Mouse (Mus musculus) induced T-regulatory cell, adult 2 months (primary cell): Measurements from ENCODE around the gene Tcp11l1.

ENCODE experiments used
- DNase-seq: peaks from one replicate; pipeline ENCODE4 v3.0.0-alpha.2; 2012; ENCODE audit warnings: low read depth

Gene Tcp11l1

DNA sequence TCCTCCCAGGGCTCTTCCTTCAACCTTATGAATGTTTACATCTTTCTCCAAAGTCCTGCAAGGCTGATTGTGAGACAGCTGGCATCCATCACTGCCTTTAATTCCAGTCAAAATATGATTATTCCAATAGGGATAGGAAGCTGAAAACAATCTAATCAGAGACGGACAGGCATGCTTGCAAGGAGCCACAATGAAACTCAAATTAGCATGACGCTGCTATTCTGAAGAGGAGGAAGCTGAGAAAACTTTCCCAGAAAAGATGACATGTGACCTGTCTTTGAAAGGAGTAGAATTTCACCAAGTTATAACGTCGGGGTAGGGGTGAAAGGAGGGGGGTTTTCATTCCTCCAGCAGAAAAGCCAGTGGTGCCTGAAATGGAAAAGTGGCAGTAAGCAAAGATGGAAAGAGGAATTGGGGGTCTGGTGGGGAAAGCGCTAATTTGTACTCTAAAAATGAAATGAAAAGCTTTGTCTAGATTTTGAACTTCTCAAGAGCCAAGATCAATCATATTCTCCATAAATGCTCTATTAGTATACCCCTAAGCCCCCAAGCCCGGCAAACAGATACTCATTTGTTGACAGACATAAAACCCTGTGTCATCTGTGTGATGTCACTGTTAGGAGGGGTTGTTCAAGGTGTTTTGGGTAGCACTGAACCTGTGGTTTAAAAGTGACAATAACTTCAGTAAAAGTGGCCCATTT is 1.1 kb downstream of the Tcp11l1 start:
- no peak for DNase-seq

DNA sequence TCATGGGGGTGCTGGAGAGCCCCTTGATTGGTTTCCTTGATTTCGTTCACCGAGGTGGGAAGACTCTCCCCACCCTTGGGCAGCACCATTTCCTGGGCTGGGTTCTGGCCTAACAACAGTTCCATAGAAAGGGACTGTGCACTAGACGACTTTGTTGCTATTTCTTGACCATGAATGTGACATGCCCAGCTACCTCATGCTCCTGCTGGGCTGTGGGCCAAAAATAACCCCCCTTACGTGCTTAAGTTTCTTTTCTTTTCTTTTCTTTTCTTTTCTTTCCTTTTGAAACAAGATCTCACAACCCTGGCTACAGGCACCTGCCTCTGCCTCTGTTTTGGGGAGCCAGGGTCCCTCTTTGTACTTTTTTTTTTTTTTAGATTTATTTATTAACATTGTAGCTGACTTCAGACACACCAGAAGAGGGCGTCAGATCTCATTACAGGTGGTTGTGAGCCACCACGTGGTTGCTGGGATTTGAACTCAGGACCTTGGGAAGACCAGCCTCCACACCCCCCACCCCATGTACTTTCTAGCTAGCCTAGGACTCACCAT is 2.1 kb downstream of the Tcp11l1 start:
- no peak for DNase-seq

DNA sequence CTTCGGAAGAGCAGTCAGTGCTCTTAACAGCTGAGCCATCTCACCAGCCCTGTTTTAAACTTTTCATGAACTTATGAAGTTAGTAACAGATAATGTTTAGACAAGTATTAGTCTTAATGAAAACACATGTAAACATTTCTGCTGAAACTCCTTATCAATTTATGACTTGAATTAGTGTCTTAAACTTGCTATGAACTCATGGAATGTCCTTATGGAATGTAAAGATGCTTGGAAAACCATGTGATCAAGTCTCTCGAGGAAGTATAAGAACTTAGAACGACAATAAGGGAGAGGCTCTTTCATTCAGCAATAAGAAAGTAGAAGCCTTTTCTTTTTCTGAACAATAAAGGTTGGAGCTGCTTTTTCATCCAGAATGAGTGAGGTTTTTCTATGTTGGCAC is 7.6 kb downstream of the Tcp11l1 start:
- DNase-seq, result no peak

DNA sequence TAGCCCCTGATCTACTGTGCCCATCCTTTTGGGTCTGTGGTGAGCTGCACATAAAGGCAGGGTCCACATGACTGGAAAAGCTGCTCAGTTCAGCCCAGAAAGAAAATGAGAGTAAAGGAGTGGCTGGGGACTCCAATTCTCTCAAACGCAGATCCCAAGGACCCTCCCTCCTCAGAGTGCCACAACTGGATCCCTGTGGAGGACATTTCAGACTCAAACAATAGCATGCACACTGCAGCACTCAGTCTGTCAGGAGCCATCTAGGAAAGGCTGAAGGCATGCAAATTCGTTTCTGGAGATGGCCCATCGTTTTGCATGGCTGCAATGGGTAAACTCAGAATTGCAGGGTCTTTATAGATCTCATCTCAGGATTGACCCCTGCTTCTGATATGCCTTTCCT is 8.8 kb downstream of the Tcp11l1 start:
- DNase-seq, result no peak

DNA sequence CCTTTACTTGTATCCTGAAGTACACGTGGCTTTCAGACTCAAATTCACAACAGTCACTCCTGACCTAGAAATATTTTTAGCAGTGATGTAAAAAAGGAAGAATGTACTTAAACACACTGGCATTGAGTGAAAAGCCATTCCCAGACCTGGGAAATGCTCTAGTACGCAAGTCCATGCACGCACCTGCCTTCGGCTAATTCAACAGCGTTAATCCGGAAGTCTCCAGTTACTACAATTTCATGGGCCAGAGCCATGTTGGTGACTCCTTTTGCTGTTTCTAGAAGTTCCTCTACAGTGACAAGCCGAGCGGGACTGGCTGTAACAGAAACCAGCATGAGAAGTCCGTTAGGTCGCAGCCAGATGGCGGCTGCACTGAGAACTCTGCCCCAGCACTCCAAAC is 12.3 kb downstream of the Tcp11l1 start:
- no peak for DNase-seq

DNA sequence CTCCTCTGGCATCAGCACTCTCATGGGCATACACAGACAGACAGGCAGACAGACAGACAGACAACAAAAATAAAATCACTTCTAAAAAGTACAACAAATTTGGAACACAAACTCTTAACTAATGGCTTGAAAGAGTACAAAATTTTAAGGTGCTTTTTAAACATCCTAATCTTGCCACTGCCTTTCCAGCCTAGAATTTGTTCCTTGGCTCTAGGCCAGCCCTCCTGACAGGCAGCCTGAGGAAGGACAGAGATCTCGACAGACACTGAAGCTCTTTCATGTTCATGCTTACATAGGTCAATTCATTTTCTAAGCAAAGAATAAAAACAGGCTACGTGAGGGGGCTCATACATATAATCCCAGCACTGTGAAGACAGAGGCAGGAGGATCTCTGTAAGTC is 19.4 kb downstream of the Tcp11l1 start:
- no peak for DNase-seq

DNA sequence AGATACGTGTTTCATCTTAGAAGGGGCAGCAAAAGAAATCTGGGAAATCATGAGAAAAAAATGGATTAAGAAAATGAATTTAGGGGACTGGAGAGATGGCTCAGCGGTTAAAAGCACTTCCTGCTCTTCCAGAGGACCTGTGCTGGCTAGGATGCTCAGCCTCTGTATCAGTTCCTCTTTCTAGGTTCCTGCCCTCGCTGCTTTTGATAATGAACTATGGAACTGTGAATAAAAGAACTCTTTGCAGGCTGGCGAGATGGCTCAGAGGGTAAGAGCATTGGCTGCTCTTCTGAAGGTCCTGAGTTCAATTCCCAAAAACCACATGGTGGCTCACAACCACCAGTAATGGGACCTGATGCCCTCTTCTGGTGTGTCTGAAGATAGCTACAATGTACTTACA is 21.2 kb downstream of the Tcp11l1 start:
- no peak for DNase-seq

DNA sequence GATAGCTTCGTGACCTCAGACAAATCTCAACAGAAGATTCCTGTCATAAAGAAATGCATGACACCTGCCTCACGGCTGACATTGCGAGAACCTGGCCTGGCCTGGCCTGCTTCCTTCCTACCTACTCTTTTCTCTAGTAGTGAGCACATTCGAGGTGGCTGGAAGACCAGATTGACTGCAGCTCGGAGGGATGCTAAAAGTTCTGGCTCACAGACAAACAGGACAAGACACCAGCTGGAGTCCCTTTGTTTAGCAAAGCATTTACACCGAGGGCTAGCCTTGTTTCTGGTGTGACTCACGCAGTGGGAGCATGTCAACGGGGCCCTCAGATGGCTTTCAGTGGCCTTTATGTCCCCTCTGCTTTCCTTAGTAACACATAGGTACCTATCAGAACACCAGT is 23.2 kb downstream of the Tcp11l1 start:
- no peak for DNase-seq

DNA sequence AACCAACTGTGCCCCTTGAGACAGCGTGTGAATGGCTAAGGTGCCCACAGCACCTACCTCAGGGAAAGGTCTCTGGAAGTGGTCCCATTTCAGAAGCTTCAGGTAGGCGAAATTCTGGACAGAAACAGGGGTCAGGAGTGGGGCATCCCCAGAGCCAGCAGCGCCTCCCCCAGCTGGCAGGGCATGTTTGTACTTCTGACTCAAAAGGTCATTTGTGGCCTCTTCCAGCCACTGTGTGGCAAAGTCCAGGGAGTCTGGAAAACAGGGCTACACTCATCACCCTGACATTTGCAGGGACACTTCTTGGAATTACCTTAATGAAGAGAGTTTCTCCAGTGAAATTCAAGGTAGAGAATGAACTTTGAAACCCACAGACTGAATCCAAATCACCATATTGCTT is 23.6 kb downstream of the Tcp11l1 start:
- no peak for DNase-seq

DNA sequence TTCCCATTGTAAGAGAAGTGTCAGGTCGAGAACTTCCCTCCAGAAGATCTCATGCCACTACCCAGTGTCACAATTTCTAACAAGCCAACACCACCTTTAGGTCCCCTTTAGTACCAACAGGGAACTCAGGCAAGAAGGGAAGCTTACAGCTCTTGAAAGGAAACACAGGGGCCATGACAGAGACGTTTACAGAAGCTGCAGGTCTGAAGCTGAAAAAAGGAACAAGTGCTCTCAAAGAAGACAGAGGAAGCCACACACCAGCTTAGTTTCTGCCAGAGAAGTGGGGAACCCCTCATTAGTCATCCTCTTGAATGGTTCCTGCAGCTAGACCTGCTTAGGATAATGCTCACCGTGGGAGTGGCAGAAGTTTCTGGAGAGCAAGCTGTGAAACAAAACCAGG is 24.7 kb downstream of the Tcp11l1 start:
- DNase-seq, result no peak

DNA sequence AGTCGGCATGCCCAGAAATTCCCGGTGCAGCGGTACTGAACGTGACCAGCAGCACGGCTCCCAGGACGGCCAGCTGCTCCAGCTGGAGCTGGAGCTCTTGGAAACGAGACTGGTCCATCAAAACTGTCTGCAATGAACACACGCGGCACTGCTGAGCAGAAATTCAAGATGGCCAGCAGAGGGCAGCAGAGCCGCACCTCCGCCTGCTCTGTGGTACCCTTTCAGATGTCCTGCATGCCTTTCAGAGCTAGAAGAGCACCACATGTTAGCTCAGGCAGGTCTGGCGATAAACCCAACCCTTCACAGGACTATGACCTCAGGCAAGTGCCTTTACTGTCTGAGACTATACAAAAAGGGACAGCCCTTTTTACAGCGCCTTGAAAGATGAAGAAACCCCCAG is 26.6 kb downstream of the Tcp11l1 start:
- DNase-seq, result peak; percentile 72

DNA sequence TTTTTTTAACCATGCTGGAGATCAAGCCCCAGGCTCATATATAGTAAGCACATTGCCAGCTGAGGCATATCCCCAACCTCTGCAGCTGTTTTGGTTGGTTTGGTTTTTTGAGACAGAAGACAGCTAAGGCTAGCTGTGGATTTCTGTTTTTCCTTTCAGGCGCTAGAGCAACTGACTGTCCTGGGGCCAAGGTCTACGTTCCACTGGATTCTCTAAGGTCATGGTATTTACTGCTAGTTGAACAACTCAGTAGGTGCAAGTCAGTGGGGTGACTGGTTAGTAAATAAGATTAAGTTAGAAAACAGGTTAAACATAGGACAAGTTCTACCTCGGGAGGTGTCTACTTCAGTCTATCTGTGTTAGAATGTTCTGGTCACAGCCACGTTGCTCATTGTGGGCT is 27.2 kb downstream of the Tcp11l1 start:
- no peak for DNase-seq

DNA sequence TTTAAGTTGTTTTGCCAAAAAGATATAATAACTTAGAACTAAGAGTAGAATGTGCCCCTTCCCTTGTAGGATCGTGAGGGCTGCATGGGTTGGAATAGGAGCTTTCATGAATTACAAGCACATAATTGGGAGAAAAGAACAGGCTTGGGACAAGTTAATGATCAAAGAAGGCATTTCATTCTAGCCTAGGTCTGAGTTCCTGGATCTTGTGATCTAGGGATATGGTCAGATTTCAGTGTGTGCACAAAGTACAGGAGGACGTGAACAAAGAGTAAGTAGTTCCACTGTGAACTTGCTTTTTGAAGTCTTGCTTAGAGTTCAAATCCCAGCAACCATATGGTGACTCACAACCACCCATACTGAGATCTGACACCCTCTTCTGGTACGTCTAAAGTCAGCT is 34.6 kb downstream of the Tcp11l1 start:
- no peak for DNase-seq

DNA sequence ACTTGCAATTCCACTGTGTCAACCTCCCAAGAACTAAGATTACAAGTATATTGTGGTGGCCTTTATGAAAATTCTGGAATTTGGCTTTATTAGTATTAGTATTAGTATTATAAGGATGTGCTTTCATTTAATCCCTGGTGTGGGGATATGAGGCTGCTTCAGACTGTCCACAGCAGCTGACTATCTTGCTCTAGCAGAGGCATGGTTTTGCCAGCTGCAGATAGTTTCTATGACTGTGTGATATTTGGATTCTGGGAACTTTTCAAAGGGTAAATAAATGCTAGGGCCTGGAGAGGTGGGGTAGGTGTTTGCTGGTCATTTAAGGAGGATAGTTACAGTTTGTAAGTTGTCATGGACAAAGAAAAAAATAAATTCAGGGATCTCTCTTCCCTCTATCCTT is 40.2 kb downstream of the Tcp11l1 start:
- no peak for DNase-seq

DNA sequence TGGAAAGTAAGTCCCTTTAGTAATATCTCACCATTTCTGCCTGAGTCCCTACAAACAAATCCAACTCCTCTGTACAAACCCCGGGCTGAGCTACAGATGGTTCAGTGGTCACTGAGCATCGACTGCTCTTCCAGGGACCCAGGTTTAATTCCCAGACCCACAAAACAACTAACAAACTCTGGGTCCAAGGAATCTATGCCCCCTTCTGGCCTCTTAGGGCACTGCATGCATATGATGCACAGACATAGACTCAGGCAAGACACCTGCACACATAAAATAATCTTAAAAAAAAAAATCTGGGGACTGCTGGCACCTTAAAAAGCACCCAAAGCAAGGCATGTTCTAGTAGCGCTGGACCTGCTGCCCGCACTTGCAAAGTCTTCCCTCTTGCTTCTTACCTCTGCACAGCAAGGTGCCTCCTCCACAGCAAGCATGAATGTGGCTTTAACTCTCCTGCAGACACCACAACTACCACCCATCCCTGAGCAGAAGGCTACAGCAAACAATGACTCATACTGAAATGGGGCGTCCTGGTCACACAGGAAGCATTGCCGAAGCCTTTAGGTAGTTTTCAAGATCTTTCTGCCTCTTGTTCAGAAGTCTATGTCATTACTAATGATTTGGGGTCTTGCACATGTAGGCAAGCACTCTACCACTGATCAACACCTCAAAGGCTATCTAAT is 42.7 kb downstream of the Tcp11l1 start:
- DNase-seq, result peak; percentile 41

DNA sequence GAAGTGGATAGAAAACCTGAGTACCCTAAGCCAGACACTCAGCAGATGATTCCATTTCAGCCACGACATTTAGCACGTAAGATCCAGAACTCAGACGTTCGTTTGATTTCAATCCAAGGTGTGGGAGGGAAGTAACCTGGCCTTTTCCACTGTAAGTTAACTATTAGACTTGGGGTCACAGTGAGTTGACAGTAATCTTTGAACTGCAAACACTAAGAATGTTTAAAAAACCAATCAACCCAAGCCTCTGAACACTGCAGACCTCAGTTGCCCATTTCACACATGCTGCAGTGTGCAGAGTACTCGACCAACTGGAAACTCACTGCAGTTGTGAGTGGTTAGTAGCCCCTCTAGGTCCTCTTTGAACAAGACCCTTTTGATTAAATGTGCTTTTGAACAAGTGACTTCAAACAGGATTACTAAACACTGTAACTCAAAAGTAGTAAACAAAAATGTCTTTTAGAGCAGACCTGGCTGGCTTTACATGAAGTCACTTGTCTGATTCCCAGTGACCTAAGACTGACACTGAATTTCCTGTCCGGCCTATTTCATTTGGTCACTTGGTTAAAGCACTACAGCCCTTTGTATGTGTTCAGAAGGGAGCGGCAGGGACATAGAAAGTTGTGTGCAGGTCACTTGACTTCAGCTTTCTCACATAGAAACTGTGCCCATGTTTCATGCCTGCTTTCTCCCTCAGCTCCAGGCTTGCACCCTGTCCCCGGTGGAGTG is 48.4 kb downstream of the Tcp11l1 start:
- no peak for DNase-seq

DNA sequence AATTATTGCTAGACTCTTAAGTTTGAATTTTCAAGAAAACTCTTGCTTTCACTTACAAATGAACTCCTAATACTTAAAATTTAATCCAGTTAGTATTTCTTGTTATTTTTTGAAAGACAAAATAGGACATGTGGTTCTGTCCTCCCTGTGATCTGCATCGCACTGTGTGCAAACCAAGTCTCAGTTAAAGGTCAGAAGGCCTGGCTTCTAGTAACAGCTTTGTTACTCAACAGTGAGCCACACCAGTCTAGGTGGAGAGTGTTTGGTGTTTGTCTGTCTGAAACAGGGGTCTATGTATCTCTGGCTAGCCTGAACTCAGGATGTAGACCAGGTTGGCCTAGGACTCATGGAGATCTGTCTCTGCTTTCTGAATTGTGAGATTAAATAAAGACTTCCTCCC is 53.3 kb downstream of the Tcp11l1 start:
- DNase-seq, result no peak

DNA sequence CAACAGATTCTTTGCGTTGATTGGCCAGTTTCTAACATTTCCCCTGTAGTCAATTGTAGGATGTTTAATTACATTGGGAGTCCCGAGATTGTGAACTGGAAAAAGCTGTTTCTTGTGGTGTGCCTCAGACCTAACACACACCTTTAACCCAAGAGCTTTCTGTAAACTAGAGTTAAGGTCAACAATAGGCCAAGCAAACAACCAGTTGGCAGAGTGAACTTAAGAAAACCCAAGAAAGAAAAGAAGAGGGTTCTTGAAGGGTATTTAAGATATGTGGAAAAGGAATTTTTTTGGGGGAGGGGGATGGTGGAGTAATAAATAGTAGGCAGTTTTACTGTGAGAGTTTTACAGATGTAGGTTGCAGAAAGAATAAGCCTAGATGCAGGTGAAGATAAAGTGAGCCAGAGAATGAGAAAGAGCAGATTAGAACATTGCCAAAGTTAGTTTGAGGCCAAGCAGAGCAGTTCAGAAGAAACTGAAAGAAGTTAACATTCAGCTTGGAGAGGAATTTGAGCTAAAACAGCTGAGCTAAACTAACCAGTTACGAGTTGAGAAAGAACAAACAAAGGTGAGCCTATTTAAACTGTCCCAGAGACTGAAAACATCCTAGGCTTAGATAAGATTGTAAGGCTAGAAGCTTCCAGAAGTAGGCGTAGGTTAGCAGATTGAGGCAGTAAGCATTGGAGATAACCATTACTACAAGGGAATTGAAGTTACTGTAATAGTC is 95.8 kb downstream of the Tcp11l1 start:
- DNase-seq, result no peak

DNA sequence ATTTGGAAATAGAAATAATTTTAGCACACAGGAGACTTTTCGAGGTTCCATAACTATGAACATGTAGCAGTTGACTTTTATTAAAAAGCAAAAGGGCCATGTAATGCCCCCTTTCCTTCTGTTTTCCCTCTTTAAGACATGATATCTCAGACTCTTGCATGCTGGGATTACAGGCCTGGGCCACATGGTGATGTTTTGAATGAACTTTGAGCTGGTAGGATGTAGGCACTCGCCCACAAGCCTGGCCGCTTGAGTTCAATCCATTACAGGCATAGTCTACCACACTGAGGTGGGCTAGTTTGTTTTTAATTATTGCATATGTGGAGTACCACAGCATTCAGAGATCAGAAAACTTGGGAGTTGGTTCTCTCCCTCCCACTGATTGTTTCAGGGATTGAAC is 97.2 kb downstream of the Tcp11l1 start:
- no peak for DNase-seq
